Mouse (Mus musculus) neural tube, embryonic 10.5 days (tissue): Measurements from ENCODE around the gene Ctnnd1.

ENCODE experiments used
- DNase-seq: peaks from one replicate; pipeline ENCODE4 v3.0.0-alpha.2; 2017; ENCODE audit warnings: low spot score; ENCODE audit errors: extremely low spot score

Ctnnd1 gene

GRCm38 (mm10) chr2:84647051-84647568 lies 3.5 kb downstream of the Ctnnd1 start:
- DNase-seq, result no peak

- no peak for DNase-seq
Measured at GRCm38 (mm10) chr2:84646138-84646537, 4.4 kb downstream of the Ctnnd1 start.

GRCm38 (mm10) chr2:84640833-84641232 lies 9.7 kb downstream of the Ctnnd1 start:
- DNase-seq, result no peak

GRCm38 (mm10) chr2:84638428-84639220 lies 11.9 kb downstream of the Ctnnd1 start:
- DNase-seq, result no peak

- DNase-seq, result peak; percentile 27
Measured at GRCm38 (mm10) chr2:84637452-84638165, 13.0 kb downstream of the Ctnnd1 start.

- DNase-seq, result peak; percentile 47
Measured at GRCm38 (mm10) chr2:84636231-84636741, 14.3 kb downstream of the Ctnnd1 start.

GRCm38 (mm10) chr2:84635611-84636010 lies 15.0 kb downstream of the Ctnnd1 start:
- peak; percentile 56 for DNase-seq

GRCm38 (mm10) chr2:84634934-84635482 lies 15.6 kb downstream of the Ctnnd1 start:
- DNase-seq, result no peak

- DNase-seq, result no peak
Measured at GRCm38 (mm10) chr2:84634006-84634405, 16.6 kb downstream of the Ctnnd1 start.

GRCm38 (mm10) chr2:84632999-84633398 lies 17.6 kb downstream of the Ctnnd1 start:
- DNase-seq, result no peak

GRCm38 (mm10) chr2:84632001-84632400 lies 18.6 kb downstream of the Ctnnd1 start:
- DNase-seq, result no peak

- DNase-seq, result no peak
Measured at GRCm38 (mm10) chr2:84627036-84627435, 23.5 kb downstream of the Ctnnd1 start.

GRCm38 (mm10) chr2:84626366-84626975 lies 24.1 kb downstream of the Ctnnd1 start:
- no peak for DNase-seq

GRCm38 (mm10) chr2:84624201-84624600 lies 26.4 kb downstream of the Ctnnd1 start:
- no peak for DNase-seq

- no peak for DNase-seq
Measured at GRCm38 (mm10) chr2:84623428-84624119, 27.0 kb downstream of the Ctnnd1 start.

- DNase-seq, result no peak
Measured at GRCm38 (mm10) chr2:84622668-84623067, 27.9 kb downstream of the Ctnnd1 start.

GRCm38 (mm10) chr2:84619646-84620340 lies 30.8 kb downstream of the Ctnnd1 start:
- no peak for DNase-seq

GRCm38 (mm10) chr2:84618914-84619313 lies 31.7 kb downstream of the Ctnnd1 start:
- no peak for DNase-seq

GRCm38 (mm10) chr2:84617637-84618515 lies 32.7 kb downstream of the Ctnnd1 start:
- no peak for DNase-seq
